22 mouse cellular contexts compared by ENCODE assay signal in the genomic region with DNA sequence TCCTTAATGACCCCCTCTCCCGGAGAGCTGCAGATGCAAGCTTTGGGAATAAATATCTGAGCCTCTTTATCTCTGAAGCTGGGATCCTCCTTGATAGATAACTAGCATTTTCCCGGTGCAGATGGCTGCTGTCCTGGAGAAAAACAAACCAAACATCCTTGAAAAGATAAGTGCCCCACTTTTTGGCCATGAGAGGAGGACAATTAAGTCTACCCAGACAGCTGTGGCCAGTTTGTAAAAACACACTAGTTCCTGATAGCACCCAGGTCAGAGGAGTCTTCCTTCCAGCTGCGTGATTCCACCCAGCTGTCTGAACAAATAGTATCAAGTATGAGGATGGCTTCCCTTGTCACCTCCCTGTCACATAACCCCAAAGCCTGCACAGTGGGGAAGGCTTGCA.
"Had no signal": no experiment of that assay in that cellular context is flagged by ENCODE, and none has a peak within 500 bp of the region (broad histone marks: within the 10 kb centered on the region; RNA-seq: fewer than 3 reads in every experiment).

No protein-coding gene starts in this region.

- H3K36me3 ChIP-seq: intestine, embryonic 15.5 days; limb, embryonic 10.5 days; limb, embryonic 13.5 days; liver, embryonic 13.5 days had no signal

- DNase-seq: kidney, adult 11 months; kidney, adult 9 months; kidney, postnatal 25 days; layer of hippocampus, adult 9-11 months; liver, embryonic 13.5 days; lung, adult 18-20 months; lung, postnatal 10 days; lung, postnatal 4 days; midbrain, embryonic 14.5 days; right cerebral cortex, adult 18-20 months; right cerebral cortex, postnatal 14 days; right cerebral cortex, postnatal 4 days; thymus, adult 18-20 months; thymus, postnatal 36 days had no signal

- H3K4me1 ChIP-seq: intestine, embryonic 15.5 days; limb, embryonic 10.5 days; limb, embryonic 13.5 days; liver, embryonic 13.5 days had no signal

- H3K4me2 ChIP-seq: intestine, embryonic 15.5 days; limb, embryonic 13.5 days; liver, embryonic 13.5 days; midbrain, embryonic 11.5 days had no signal

- ATAC-seq: hindbrain, embryonic 16.5 days; intestine, embryonic 15.5 days had no signal

- H3K9ac ChIP-seq: intestine, embryonic 15.5 days; limb, embryonic 13.5 days; liver, embryonic 13.5 days had no signal

- H3K9me3 ChIP-seq: intestine, embryonic 15.5 days; limb, embryonic 10.5 days; limb, embryonic 13.5 days; liver, embryonic 13.5 days had no signal

- H3K27me3 ChIP-seq: intestine, embryonic 15.5 days; limb, embryonic 13.5 days; liver, embryonic 13.5 days had no signal

- H3K27ac ChIP-seq: intestine, embryonic 15.5 days; kidney, postnatal 0 days; layer of hippocampus, adult 2 months; limb, embryonic 10.5 days; limb, embryonic 13.5 days; liver, embryonic 13.5 days; stomach, postnatal 0 days had no signal

- H3K4me3 ChIP-seq: intestine, embryonic 15.5 days; layer of hippocampus, adult 2 months; limb, embryonic 10.5 days; limb, embryonic 13.5 days; liver, embryonic 13.5 days had no signal
